Mouse (Mus musculus): ENCODE results near the gene Cyp8b1.

Cyp8b1 gene

DNA sequence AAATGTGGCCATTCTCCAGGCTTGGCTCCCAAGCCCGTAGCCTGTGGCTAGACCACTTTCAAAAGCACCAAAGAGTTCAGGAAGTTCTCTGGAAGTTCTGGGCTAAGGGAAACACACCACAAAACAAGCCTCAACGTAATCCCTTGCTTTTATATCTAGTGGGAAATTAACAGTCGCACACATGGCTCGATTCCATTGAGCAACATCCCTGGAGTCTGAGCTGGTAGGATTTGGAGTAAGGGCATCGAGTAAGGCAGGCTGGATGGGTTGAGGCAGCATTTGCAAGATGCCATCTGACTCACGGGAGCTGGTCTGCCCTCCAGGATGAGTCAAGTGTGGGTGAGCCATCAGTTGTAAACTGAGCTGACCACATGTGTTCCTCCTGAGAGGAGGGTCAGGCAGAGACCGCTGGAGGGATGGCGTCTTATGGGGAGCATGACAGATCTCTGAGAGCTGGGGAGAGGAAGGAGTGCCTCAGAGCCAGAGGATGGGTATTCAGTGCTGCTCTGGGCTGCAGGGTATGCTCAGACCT, 1.8 kb downstream of the Cyp8b1 start:
- no peak for DNase-seq

GRCm38 (mm10) chr9:121912786-121913185, 3.3 kb downstream of the Cyp8b1 start:
- no peak for DNase-seq

GRCm38 (mm10) chr9:121911196-121911595, 4.9 kb downstream of the Cyp8b1 start:
- DNase-seq: no peak

- DNase-seq: no peak
Measured at GRCm38 (mm10) chr9:121909635-121910034, 6.5 kb downstream of the Cyp8b1 start.

GRCm38 (mm10) chr9:121908321-121908720, 7.8 kb downstream of the Cyp8b1 start:
- DNase-seq: no peak

DNA sequence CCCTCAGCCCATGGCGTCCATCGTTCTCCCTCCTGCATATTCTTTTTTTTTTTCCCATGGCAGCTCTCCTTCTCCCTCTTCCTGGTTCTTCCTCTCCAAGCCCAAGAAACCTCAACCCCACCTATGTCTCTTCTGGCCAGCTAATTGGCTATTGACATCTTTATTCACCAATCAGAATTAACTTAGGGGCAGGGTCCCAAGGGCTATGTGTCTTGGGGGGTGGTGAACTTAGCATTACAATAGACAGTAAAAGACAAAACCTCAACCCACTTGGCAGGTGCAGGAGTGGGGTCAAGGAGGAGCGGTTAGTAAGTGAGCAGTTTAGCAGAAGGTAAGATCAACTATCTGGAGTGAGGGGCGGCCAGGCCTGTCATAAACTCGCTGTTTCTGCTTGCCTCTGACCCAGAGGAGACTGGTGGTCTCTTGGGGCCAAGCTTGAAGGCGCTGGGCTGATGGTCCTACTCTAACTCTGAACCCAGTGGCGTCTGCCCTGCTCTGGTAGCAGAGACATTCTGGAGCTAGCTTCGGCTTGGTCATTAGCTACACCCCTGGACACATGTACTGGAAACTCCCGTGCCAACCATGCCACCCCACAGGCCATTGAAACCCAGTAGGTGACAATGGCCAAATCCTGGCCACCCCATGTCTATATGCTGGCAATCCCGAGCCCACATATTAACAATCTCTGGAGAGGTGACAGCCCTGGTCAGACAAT, 8.6 kb downstream of the Cyp8b1 start:
- no peak for DNase-seq

- no peak for DNase-seq
Measured at GRCm38 (mm10) chr9:121906456-121906855, 9.6 kb downstream of the Cyp8b1 start.

- DNase-seq: no peak
Measured at GRCm38 (mm10) chr9:121905556-121906185, 10.4 kb downstream of the Cyp8b1 start.

GRCm38 (mm10) chr9:121904946-121905345, 11.2 kb downstream of the Cyp8b1 start:
- no peak for DNase-seq

DNA sequence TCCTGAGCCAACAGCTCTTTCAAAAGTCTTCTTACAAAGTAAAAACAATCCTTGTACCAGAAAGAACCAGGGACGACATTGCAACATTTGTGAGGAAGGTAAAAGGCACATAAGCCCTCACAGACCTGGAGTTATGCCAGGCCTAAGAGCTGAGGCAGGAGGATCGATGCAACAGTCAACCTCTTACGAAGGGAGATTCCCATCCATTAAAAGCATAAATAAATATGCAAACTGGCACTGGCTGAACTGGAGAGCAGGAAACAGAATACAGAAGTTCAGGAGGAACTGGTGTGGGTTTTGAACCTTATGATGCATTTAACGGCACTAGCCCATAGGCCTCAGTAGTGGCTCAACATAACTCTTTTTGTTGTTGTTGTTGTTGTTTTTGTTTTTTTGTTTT, 11.8 kb downstream of the Cyp8b1 start:
- DNase-seq: no peak

DNA sequence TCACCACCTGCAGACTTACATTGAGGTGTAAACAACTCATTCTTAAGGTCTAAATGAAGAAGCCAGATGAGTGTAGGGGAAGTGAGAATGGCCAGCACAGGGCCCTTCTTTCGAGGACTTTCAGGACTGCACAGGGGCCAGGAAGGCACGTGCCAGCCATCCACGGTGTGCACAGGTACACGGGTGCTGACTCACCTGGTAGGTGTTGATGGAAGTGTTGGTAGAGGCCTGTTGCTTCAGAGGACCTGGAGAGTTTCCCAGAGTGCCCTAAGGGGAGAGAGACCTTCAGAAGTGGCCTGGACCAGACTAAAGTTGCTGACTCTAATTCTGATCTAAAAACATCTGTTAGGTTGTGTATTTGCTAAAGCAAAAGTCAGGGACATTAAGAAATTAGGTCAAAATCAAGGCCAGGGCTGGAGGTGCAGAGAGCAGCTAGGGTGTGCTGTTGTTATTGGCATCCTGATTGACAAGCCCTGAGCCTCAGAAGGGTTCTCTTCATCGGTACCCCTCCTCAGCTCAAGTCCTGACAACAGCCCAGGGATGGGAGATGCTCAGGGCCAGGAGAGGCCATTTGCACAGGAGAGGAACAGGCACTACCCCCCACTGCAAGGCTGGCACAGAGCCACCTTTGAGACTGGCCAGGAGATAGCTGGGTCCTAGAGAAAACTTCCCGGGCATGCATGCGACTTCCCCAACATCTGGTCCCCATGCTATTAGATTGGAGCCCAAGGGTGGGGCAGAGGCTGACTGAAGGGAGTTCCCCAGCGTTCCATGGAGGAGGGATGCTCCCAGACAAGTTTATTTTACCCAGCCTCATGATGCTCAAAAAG, 12.4 kb downstream of the Cyp8b1 start:
- DNase-seq: peak; percentile 17

GRCm38 (mm10) chr9:121901710-121902700, 14.1 kb downstream of the Cyp8b1 start:
- no peak for DNase-seq

GRCm38 (mm10) chr9:121900282-121900855, 15.7 kb downstream of the Cyp8b1 start:
- no peak for DNase-seq

DNA sequence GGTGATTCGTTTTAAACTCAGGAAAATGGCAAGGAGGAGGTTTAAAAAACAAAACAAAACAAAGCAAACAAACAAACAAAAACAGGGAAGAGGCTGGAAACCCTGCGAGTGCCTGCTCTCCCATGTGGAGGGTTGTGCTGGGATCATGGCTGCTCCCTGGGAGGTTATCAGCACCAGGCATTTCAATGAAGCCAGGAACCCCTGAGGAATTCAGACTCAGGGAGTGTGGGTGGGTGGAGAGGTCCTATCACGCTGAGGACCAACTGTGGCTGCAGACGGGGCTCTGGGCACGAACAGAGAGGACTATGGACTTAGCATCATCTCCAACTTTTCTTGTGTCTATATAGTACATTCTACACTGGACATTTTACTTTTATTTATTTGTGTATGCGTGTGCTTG, 16.8 kb downstream of the Cyp8b1 start:
- DNase-seq: no peak

- DNase-seq: no peak
Measured at GRCm38 (mm10) chr9:121898245-121898644, 17.9 kb downstream of the Cyp8b1 start, which contains the start of gene Ackr2. Gene Ackr2, plus strand, starts transcription at chr9:121898355.

- DNase-seq: no peak
Measured at GRCm38 (mm10) chr9:121896820-121897219, 19.3 kb downstream of the Cyp8b1 start.

DNA sequence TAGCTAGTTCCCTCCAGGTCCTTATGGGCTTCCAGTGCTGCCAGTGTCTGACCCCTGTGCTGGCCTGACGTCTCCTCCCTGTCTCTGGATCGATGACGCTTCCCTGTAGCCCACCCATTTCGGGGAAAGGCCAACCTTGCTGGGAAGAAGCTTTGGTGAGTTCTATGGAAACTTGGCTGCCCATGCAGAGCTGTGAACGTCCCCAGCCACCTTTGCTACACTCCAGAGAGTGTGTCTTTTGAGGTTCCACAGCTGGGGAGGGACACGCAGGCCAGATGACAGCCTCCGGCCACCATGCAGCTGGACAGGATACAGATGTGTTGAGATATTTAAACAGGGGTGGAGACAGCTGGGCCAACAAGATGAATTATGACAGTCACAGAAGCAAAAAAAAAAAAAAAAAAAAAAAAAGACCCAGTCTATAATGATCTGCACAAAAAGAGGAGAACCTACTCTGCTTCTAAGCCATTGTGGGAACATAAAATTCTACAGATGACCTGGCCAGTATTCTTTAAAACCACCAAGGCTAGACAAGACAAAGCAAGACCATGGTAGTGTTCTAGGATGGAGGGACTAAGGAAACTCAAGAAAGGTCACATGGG, 20.6 kb downstream of the Cyp8b1 start:
- DNase-seq: no peak

- no peak for DNase-seq
Measured at GRCm38 (mm10) chr9:121894447-121894846, 21.7 kb downstream of the Cyp8b1 start.

- DNase-seq: no peak
Measured at GRCm38 (mm10) chr9:121892057-121892687, 23.9 kb downstream of the Cyp8b1 start.

DNA sequence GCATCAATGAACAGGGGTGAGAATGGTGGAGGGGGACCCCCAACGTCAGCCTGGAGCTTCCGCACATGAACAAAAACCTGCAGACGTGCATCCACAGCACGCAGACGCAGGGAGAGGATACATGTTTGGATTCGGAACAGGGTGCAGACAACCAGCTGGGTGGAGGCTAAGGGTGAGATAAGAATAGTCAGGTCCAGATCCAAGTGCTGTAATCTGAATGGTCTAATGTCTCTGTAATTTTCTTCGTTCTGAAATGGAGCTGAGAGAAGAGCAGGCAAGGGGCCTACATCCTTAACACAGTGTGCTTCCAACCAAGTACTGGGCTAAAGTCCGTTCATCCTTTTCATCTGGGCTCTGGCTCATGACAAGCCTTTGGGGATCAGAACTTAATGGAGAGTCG, 24.8 kb downstream of the Cyp8b1 start:
- DNase-seq: no peak

- DNase-seq: no peak
Measured at GRCm38 (mm10) chr9:121890441-121890941, 25.6 kb downstream of the Cyp8b1 start.

All from cerebellum, adult 8-10 months (tissue).